Mouse (Mus musculus): Measurements from ENCODE around the gene Gm21818.
"Not testable (repeated sequence)": the region's sequence is repeated elsewhere in the genome, so short reads cannot be mapped to it uniquely, and the experiment has no call there.

- not testable (repeated sequence) for TF ChIP-seq POLR2A (IDR thresholded peaks at IDR 0.05; ENCODE audit: control insufficient read depth, low read depth, low read length); CTCF (IDR thresholded peaks at IDR 0.05; ENCODE audit: control insufficient read depth, insufficient read depth, insufficient replicate concordance, low read depth, low read length)
These were observed 3.9 kb upstream of the Gm21818 start for GRCm38 (mm10) chr13:120168301-120168700.

All from testis, adult 2 months (tissue).